Mouse (Mus musculus) lung, postnatal 25 days (tissue): ENCODE results near the gene Batf.

Experiments used
- DNase-seq: peaks from one replicate; pipeline ENCODE4 v3.0.0; 2022; ENCODE audit warnings: low spot score

Batf gene

DNA sequence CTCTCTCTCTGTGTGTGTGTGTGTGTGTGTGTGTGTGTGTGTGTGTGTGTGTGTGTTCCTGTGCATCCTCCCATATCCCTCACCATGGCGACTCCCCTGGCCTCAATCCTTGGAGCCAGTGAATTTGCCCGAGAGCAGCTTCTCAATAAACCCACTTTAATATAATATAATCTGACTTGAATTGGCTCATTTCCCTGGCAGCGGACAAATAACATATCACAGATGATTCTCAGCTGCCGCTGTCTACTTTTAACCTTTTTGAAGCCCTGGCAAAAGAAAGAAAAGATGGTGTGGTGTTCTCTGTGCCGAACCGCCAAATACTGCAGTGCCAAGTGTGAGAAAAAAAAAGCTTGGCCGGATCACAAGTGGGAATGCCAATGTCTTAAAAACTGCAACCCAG is 41.7 kb downstream of the Batf start:
- no peak for DNase-seq

DNA sequence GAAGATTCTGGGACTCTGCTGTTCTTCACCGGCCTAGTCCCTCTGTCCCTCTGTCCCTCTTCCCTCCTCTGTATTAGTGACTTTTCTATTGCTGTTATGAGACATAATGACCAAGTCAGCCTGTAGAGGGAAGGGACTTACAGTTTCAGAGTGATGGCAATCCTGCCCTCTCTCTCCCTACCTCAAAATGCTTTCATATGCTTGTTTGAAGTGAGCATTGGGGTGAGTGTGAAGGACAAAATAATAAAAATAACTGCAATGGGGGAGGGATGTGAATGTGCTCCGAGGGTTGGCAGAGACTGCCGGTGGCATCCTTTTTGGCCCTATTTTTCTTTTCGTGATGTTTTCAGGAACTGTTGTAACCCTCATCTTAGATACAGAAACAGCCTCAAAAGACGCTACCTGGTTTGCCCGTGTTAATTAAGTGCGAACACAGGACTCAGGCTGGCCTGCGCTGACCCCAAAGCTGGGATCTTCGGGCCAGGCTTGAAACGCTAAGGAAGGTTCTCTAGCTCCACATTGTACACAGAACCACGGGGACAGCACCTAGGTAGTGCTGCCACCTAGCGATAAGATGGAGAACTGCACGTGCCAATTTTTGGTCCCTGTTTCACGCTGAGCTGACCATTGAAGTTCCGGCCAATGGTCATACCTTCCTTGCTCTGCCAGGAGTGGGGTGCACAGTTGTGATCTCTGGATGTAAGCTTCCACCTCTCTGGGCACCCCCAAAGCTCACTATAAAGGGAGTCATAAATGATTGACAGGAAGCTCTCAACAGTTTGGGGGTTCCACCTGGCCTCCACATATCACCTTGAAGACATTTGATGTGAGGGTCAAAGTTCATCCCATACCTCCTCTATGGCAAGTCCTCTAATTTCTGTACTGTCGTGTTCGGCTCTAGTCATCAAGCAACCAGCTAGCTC is 42.8 kb downstream of the Batf start:
- peak; percentile 71 for DNase-seq

DNA sequence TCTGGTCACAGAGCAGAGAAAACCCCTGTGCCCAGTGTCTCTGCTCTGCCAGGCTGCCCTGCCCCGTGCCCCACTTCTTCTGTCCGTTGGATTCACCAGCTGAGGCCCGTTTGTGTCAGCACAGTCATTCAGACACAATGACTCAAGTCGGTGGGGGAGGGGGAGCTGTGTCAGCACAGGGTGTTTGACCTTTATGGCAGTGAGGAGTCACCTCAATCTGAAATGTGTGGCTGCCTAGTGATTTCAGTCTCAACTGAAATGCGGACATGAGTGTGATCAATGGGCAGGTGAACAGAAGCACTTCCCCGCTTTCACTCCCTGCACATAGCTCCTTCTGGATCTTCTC is 43.4 kb downstream of the Batf start:
- DNase-seq: no peak

DNA sequence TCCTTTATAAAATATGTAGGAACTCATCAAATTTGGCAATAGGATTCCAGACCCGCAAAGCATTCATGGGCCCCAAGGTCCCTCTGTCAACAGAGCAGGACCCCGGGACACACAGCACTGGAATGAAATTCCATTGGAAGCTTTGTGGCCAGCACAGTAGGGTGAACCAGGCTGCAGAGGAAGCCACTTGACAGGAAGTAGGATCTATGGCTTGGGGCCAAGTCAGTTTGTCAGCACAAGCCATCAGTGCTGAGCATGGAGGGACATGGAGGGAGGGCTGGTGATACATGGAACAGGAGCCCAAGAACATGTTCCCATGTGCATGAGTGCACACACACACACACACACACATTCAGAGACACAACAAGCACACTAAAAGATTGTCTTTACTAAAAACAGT is 49.7 kb downstream of the Batf start:
- no peak for DNase-seq

DNA sequence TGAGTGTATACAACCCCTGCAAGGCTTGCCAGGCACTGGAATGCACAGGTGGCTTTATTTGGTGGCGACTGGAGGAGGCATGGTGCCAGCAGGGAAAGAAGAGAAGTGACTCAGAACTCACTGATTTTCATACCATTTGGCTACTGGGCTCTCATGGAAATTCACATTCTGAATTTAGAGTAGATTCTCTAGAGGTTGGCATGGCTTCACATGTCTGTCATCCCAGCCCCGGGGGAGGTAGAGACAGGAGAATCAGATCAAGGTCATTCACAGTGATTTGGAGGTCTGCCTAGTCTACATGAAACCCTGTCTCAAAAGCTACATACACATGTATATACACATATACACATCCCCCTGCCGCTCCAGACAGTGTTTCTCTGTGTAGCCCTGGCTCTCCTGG is 50.5 kb downstream of the Batf start:
- DNase-seq: no peak

DNA sequence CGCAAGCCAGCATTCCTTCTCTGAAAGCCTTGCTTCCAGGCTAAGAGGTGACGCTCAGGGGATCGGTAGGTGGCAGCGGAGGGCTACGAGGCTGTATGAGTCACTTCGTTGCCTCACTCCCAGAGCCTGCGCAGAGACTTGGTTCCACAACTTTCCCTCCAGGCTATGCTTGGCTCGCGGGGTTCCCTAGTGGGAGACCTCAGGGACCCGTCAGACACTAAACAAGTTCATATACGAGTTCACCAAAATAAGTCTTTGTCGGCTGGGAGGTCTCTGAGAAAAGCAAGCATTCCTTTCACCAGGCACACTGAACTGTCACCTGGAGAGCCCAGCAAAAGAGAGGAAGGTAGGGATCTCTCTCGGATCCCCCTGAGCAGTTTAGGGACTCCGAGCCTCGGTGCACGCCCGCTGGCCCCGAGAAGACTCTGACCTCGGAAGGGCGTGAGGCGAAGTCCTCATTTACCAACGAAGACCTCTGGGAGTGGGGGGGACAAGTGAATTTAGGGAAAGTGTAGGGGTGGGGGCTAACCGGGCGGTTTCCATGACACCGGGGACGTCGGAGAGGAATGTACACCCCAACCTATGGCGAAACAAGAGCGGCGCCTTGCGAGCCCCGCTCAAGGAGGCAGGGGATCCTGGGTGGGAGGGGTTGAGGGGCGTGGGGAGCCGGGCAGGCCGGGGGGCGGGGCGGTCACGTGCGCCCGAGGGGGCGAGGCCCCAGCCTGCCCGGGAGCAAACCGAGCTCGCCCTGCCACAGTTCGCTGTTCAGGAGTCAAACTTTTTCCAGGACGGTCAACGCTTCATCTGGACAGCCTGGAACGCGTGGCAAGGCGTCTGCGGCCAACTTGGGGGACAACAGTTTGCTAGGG is 59.6 kb downstream of the Batf start, which contains the start of gene Flvcr2:
Gene Flvcr2, plus strand, starts transcription at position 713 of the 869 bp plus-strand sequence.
- DNase-seq: peak; percentile 89

DNA sequence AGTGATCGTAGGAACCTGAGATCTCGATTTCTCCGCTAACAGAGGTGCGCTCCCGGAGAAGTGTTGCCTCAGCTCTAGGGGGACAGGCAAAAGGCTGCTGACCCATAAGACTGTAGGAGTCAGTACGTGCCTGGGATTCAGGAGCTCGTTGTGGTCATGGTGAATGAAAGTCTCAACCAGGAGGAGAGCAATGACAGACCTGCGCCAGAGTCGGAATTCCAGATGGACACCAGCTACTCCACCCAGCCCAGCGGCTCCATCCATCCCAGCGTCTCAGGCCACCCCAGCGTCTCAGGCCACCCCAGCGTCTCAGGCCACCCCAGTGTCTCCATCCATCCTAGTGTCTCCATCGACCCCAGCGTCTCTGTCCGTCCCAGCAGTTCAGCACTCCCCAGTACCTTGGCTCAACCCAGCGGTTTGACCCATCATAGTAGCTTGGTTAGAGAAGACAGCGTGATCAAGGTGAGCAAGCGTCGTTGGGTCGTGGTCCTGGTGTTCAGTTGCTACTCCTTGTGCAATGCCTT is 60.3 kb downstream of the Batf start:
- DNase-seq: no peak

DNA sequence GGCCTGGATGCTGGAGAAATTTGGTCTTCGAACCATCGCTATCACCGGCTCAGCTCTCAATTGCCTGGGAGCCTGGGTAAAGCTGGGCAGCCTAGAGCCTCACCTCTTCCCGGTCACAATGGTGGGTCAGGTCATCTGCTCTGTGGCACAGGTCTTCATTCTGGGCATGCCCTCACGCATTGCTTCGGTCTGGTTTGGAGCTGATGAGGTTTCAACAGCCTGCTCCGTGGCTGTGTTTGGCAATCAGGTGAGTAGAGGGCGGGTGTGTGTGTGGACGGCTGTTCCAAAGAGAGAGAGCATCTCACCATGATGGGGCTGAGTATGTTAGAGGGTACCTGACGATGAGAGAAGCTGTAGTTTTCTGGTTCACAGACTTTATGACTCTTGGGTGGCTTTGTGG is 60.9 kb downstream of the Batf start:
- DNase-seq: no peak

DNA sequence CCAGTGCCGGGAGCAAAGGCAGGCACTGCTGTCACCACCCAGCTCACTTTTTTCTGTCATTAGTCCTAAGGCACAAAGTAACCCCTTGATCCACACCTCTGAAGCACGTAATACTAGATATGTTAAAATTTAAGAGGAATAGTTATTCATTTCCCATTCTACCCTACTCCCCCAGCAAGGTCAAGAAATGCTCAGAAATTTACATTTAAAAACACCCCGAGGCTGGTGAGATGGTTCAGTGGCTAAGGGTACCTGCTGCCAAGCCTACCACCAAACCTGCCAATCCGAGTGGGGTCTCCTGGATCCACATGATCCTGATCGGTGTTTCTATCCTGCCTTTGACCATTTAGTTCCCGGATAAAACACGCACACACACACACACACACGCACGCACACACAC is 63.4 kb downstream of the Batf start:
- no peak for DNase-seq

DNA sequence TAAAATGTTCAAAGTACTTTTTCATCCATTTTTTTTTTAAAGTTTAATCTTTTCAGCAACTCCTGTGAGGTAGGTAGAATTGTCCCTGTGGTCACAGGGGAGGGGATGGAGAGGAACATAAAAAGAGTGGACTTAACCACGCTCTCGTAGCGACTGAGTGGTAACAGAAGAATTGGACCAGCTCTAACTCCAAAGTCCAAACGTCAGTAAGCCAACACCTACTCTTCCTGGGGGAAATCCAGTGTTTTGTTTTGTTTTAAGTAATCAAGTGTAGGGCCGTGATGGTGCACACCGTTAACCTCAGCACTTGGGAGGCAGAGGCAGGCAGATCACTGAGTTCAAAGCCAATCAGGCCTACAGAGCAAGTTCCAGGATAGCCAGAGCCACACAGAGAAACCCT is 65.6 kb downstream of the Batf start:
- DNase-seq: no peak

DNA sequence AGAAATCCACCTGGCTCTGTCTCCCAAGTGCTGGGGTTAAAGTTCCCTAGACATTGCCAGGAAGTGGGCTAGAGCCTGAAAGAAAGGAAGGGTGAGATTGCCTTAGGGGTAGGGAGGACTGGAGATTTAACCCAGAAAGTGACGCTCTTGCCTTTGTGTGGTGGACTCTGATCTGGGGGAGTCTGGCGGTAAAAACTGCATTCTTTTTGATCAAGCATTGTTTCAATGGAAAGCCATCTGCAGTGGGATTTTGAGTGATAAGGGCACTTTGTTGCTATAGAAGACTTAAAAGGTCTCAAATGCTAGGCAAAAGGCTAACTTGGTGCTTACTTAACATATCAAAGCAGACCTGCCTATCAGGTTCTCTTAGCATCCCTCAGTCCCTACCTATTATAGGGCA is 66.8 kb downstream of the Batf start:
- DNase-seq: no peak

DNA sequence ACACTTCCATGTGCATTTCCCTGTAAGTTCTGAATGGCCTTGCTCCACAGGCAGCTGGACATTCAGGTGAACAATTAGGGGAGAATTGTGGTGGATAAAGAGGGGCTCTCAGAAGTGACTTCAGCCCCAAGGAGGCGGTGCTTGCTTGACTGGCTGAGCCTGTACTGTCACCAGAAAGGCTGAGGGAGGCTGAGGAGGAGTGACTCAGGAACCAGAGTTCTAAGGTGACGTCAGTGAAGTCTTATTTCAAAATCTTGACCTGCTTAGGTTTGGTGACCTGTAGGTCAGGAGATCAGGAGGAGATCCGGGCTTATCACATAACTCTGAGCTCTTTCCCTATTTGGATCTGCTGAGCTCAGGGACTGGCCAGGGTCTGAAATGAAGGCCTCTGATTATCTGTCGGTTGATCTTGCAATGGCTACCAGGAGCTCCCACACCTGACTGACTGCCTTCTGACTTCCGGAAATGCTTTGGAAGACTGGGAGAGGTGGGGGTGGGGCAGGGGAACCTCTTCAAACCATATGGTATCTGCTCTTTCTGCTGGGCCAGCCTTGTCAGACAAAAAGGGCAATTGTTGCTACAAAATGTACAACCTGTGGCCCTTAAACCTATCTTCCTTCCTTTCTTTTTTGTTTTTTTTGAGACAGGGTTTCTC is 68.3 kb downstream of the Batf start:
- no peak for DNase-seq

DNA sequence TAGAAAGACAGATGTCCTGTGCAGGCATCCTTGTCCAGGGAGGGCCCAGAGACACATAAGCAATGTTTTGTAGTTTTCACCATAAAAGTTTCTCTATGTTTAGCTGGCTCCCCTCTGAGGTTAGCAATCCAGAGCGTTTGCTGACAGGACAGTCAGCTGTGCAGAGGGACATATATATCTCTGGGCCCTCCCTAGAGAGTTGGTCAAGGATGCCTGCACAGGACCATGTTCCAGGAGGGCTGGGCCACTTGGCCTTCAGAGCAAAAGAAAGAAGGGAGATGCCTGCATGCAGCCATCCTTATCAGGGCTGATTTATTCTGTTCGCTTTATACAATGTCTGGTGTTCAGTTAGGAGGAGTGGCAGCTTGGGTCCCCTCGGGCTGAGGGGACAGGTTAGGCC is 70.0 kb downstream of the Batf start:
- DNase-seq: no peak

DNA sequence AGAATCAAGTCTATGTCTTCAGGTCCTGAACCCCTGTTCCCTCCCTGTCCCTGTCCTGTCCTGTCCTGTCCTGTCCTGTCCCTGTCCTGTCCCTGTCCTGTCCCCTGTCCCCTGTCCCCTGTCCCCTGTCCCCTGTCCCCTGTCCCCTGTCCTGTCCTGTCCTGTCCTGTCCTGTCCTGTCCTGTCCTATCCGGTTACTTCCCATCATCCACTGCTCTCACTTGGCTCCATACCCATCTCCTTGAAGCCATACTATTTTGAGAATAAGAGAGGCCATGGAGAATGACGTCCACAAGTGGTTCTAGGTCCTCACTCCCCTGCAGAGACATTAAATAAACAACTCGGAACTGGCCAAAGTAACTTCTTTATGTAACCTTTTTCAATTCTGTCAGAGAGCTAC is 70.6 kb downstream of the Batf start:
- peak; percentile 45 for DNase-seq
